ENCODE assay signal across 8 mouse cellular contexts in genomic region chr15:93398699-93399540, GRCm38 (mm10). TPM values are rescaled to one million over a fixed set of nuclear protein-coding genes. Genes with fewer than 3 reads are reported as not detected.
DNase-seq lines count a peak whose midpoint lies in the region; ATAC-seq lines count a peak whose summit lies in the region.

No protein-coding gene starts in this region.

- no peak for ATAC-seq in heart, embryonic 16.5 days (replicated peaks; ENCODE audit: extremely low read depth, insufficient read depth, low FRiP score)
- peak; percentile 40 for ATAC-seq in liver, embryonic 11.5 days (replicated peaks; ENCODE audit: low FRiP score)
- ATAC-seq in neural tube, embryonic 13.5 days (ENCODE audit: low read depth): peak; percentile 45; the same call in 1 of the 2 replicates

- 4% methylated on average over 36 of the region's 36 CpGs for WGBS in heart, embryonic 16.5 days
- WGBS in liver, embryonic 11.5 days: 2% methylated on average over 36 of the region's 36 CpGs
- 1% methylated on average over 36 of the region's 36 CpGs for WGBS in neural tube, embryonic 13.5 days

- peak overlapping the region; percentile 91 for H3K27ac ChIP-seq in heart, embryonic 16.5 days (ENCODE audit: low read length)
- H3K27ac ChIP-seq in liver, embryonic 11.5 days (ENCODE audit: low read depth, low read length): peak overlapping the region; percentile 79
- H3K27ac ChIP-seq in neural tube, embryonic 13.5 days (replicated peaks): peak overlapping the region; percentile 94

- H3K9ac ChIP-seq in heart, embryonic 16.5 days (ENCODE audit: low read length): peak overlapping the region; percentile 95
- peak overlapping the region; percentile 95 for H3K9ac ChIP-seq in liver, embryonic 11.5 days (ENCODE audit: low read depth, low read length)
- H3K9ac ChIP-seq in neural tube, embryonic 13.5 days: peak overlapping the region; percentile 96

- peaks cover 24% of the 10 kb centered on the region for H3K4me1 ChIP-seq in heart, embryonic 16.5 days (ENCODE audit: control insufficient read depth, insufficient read depth, low read length)
- H3K4me1 ChIP-seq in liver, embryonic 11.5 days (replicated peaks; ENCODE audit: control insufficient read depth, insufficient read depth, low read length): peaks cover 28% of the 10 kb centered on the region
- peaks cover 43% of the 10 kb centered on the region for H3K4me1 ChIP-seq in neural tube, embryonic 13.5 days (replicated peaks)

- H3K9me3 ChIP-seq in heart, embryonic 16.5 days (replicated peaks; ENCODE audit: control insufficient read depth, low read length): no peaks in the 10 kb centered on the region
- H3K9me3 ChIP-seq in liver, embryonic 11.5 days (ENCODE audit: control insufficient read depth, low read length): no peaks in the 10 kb centered on the region
- H3K9me3 ChIP-seq in neural tube, embryonic 13.5 days: no peaks in the 10 kb centered on the region

- peak; percentile 6 for DNase-seq in cerebellum, adult 11 months
- DNase-seq in cerebellum, adult 8-10 months: no peak
- DNase-seq in A20 (ENCODE audit: low read depth, low spot score): peak; percentile 49
- peak; percentile 9 to 26 for DNase-seq in cerebellum, postnatal 14 days
- peak; percentile 44 for DNase-seq in liver, embryonic 11.5 days (ENCODE audit: low spot score)
- DNase-seq in layer of hippocampus, adult 9-10 months (ENCODE audit: low spot score): no peak

- peak overlapping the region; percentile 81 for H3K4me2 ChIP-seq in heart, embryonic 16.5 days (ENCODE audit: low read depth, low read length)
- H3K4me2 ChIP-seq in liver, embryonic 11.5 days: peak overlapping the region; percentile 78
- peak overlapping the region; percentile 72 for H3K4me2 ChIP-seq in neural tube, embryonic 13.5 days

- no peaks in the 10 kb centered on the region for H3K27me3 ChIP-seq in heart, embryonic 16.5 days (ENCODE audit: control insufficient read depth, insufficient read depth, low read length)
- H3K27me3 ChIP-seq in liver, embryonic 11.5 days (replicated peaks; ENCODE audit: control insufficient read depth, insufficient read depth, low read length): no peaks in the 10 kb centered on the region
- H3K27me3 ChIP-seq in neural tube, embryonic 13.5 days: no peaks in the 10 kb centered on the region

- peaks cover 8% of the 10 kb centered on the region; the same call in 1 of the 2 replicates for H3K36me3 ChIP-seq in heart, embryonic 16.5 days (ENCODE audit: control insufficient read depth, insufficient read depth)
- H3K36me3 ChIP-seq in liver, embryonic 11.5 days (ENCODE audit: control insufficient read depth, insufficient read depth, low read length): peaks cover 8% of the 10 kb centered on the region
- H3K36me3 ChIP-seq in neural tube, embryonic 13.5 days: peaks cover 12% of the 10 kb centered on the region

- peak overlapping the region; percentile 97 for H3K4me3 ChIP-seq in heart, embryonic 16.5 days (ENCODE audit: low read length)
- peak overlapping the region; percentile 97 for H3K4me3 ChIP-seq in liver, embryonic 11.5 days (ENCODE audit: low read depth, low read length)
- peak overlapping the region; percentile 92 for H3K4me3 ChIP-seq in neural tube, embryonic 13.5 days

RNA-seq across cellular contexts. Expression of gene Pphln1, which starts 0.8 kb away (rescaled TPM):
- polyA plus RNA-seq in heart, embryonic 16.5 days (2015; fragmentation: Nextera tagmentation; extraction: Ambion mirVana): 34.6 and 37.0 TPM in 2 replicates
- 51.3 and 52.7 TPM in 2 replicates for polyA plus RNA-seq in liver, embryonic 11.5 days (2014; fragmentation: Nextera tagmentation; extraction: Ambion mirVana)
- polyA plus RNA-seq in neural tube, embryonic 13.5 days (2015; fragmentation: Nextera tagmentation; extraction: Ambion mirVana): 46.8 and 48.9 TPM in 2 replicates

RNA-seq across cellular contexts. Expression of gene Zcrb1, which starts 0.8 kb away (rescaled TPM):
- polyA plus RNA-seq in heart, embryonic 16.5 days (2015; fragmentation: Nextera tagmentation; extraction: Ambion mirVana): 101 and 114 TPM in 2 replicates
- polyA plus RNA-seq in liver, embryonic 11.5 days (2014; fragmentation: Nextera tagmentation; extraction: Ambion mirVana): 125 and 137 TPM in 2 replicates
- 190 and 192 TPM in 2 replicates for polyA plus RNA-seq in neural tube, embryonic 13.5 days (2015; fragmentation: Nextera tagmentation; extraction: Ambion mirVana)

Comparison
In these comparisons a context has a peak if more than half of its experiments do, and no peak if none do; other contexts are left out.
1. DNase-seq: peak in cerebellum, adult 11 months (single experiment), A20 (single experiment), cerebellum, postnatal 14 days (2 of 2) and liver, embryonic 11.5 days (single experiment); none in cerebellum, adult 8-10 months (single experiment) and layer of hippocampus, adult 9-10 months (single experiment).
2. Peak in every context shown above with its lines, with median percentiles within 50 percentile points of each other: H3K27ac ChIP-seq, H3K4me2 ChIP-seq, H3K4me3 ChIP-seq and H3K9ac ChIP-seq.